Mouse (Mus musculus) MEL (cell line): Measurements from ENCODE around the gene S100a8. TPM values are rescaled to one million over a fixed set of nuclear protein-coding genes. Genes with fewer than 3 reads are reported as not detected.

Source experiments
- DNase-seq: peaks from one replicate; pipeline ENCODE4 v3.0.0; 2011; ENCODE audit warnings: low read depth, low spot score
- H3K27ac ChIP-seq: 2 replicates; pipeline ENCODE4 v1.5.1; 2012; ENCODE audit warnings: low read depth, mild to moderate bottlenecking, control low read depth, low read length, moderate library complexity; ENCODE audit not compliant: control insufficient read depth
- H3K27me3 ChIP-seq, 2 experiments: fragments of 150-350 bp in 1 of 2; sonication (generic) in 1 of 2; 2 replicates each; pipeline ENCODE4 v1.6.1; 2012; ENCODE audit warnings: low read length in 2 of 2, mild to moderate bottlenecking in 2 of 2, improper control_type of control experiment in 1 of 2, moderate library complexity in 1 of 2; ENCODE audit not compliant: insufficient read depth in 2 of 2, control insufficient read depth in 1 of 2
- H3K36me3 ChIP-seq, 2 experiments: 2 replicates each; pipeline ENCODE4 v1.6.1; 2012 to 2014; ENCODE audit warnings: low read length in 2 of 2, improper control_type of control experiment in 1 of 2, inconsistent platforms in 1 of 2, mild to moderate bottlenecking in 1 of 2; ENCODE audit not compliant: insufficient read depth in 2 of 2, control insufficient read depth in 1 of 2
- H3K4me1 ChIP-seq, 2 experiments: fragments of 150-350 bp in 1 of 2; sonication (generic) in 1 of 2; 2 replicates each; pipeline ENCODE4 v1.6.1; 2012; ENCODE audit warnings: low read length in 2 of 2, improper control_type of control experiment in 1 of 2, mild to moderate bottlenecking in 1 of 2; ENCODE audit not compliant: insufficient read depth in 2 of 2, control insufficient read depth in 1 of 2
- H3K4me3 ChIP-seq, 2 experiments: fragments of 150-350 bp in 1 of 2; sonication (generic) in 1 of 2; 2 replicates each; pipeline ENCODE4 v1.5.1; 2012; ENCODE audit warnings: low read depth in 2 of 2, low read length in 2 of 2, mild to moderate bottlenecking in 2 of 2, moderate library complexity in 2 of 2, control low read depth in 1 of 2, improper control_type of control experiment in 1 of 2; ENCODE audit not compliant: control insufficient read depth in 1 of 2, insufficient read depth in 1 of 2
- H3K79me2 ChIP-seq: 2 replicates; pipeline ENCODE4 v1.6.1; 2012; ENCODE audit warnings: mild to moderate bottlenecking, low read length, moderate library complexity; ENCODE audit not compliant: control insufficient read depth, poor library complexity, insufficient read depth
- H3K9ac ChIP-seq: 2 replicates; pipeline ENCODE4 v1.6.1; 2012; ENCODE audit warnings: low read depth, mild to moderate bottlenecking, control low read depth, low read length, moderate library complexity; ENCODE audit not compliant: control insufficient read depth, poor library complexity, severe bottlenecking
- H3K9me3 ChIP-seq: fragments of 150-350 bp; sonication (generic); replicated peaks from 2 replicates; pipeline ENCODE4 v1.6.1; 2012; ENCODE audit warnings: mild to moderate bottlenecking, low read length, improper control_type of control experiment, moderate library complexity; ENCODE audit not compliant: insufficient read depth
- BHLHE40 ChIP-seq: IDR thresholded peaks from 2 replicates; pipeline ENCODE4 v1.6.1; 2012; ENCODE audit warnings: low read depth, mild to moderate bottlenecking, inconsistent platforms, low read length, improper control_type of control experiment, borderline replicate concordance
- CHD2 ChIP-seq: IDR thresholded peaks from 2 replicates; pipeline ENCODE4 v1.6.1; 2011; ENCODE audit warnings: low read length, improper control_type of control experiment
- CTCF ChIP-seq, 3 experiments: IDR thresholded peaks in 2 of 3; conservative IDR thresholded peaks in 1 of 3; 2 replicates each; pipeline ENCODE4 v1.5.1; 2011 to 2012; ENCODE audit warnings: low read length in 3 of 3, low read depth in 2 of 3, mild to moderate bottlenecking in 2 of 3, improper control_type of control experiment in 1 of 3, inconsistent platforms in 1 of 3, mixed read lengths in 1 of 3, moderate library complexity in 1 of 3; ENCODE audit not compliant: control insufficient read depth in 1 of 3, insufficient read depth in 1 of 3, poor library complexity in 1 of 3, severe bottlenecking in 1 of 3
- EP300 ChIP-seq, 2 experiments: IDR thresholded peaks; 2 replicates each; pipeline ENCODE4 v1.6.1; 2011; ENCODE audit warnings: improper control_type of control experiment in 2 of 2, low read length in 2 of 2, low read depth in 1 of 2, mild to moderate bottlenecking in 1 of 2
- GATA1 ChIP-seq: IDR thresholded peaks from 2 replicates; pipeline ENCODE4 v1.6.1; 2011; ENCODE audit warnings: low read depth, low read length, improper control_type of control experiment
- HCFC1 ChIP-seq: IDR thresholded peaks from 2 replicates; pipeline ENCODE4 v1.6.1; 2012; ENCODE audit warnings: low read depth, mild to moderate bottlenecking, inconsistent platforms, low read length, improper control_type of control experiment, moderate library complexity
- KAT2A ChIP-seq: conservative IDR thresholded peaks from 2 replicates; pipeline ENCODE4 v1.6.1; 2012; ENCODE audit warnings: low read depth, low read length, improper control_type of control experiment, inconsistent platforms
- MAX ChIP-seq: IDR thresholded peaks from 2 replicates; pipeline ENCODE4 v1.6.1; 2011; ENCODE audit warnings: low read length, improper control_type of control experiment
- MEF2A ChIP-seq: IDR thresholded peaks from 2 replicates; pipeline ENCODE4 v1.6.1; 2014; ENCODE audit warnings: low read depth, mild to moderate bottlenecking, inconsistent platforms, low read length, improper control_type of control experiment; ENCODE audit not compliant: poor library complexity, insufficient replicate concordance, severe bottlenecking; ENCODE audit errors: extremely low read depth
- MXI1 ChIP-seq: IDR thresholded peaks from 2 replicates; pipeline ENCODE4 v1.6.1; 2011; ENCODE audit warnings: mild to moderate bottlenecking, low read depth, low read length, improper control_type of control experiment
- MYB ChIP-seq: IDR thresholded peaks from 2 replicates; pipeline ENCODE4 v1.6.1; 2011; ENCODE audit warnings: mild to moderate bottlenecking, low read depth, low read length, improper control_type of control experiment
- MYC ChIP-seq: IDR thresholded peaks from 2 replicates; pipeline ENCODE4 v1.6.1; 2011; ENCODE audit warnings: low read depth, mild to moderate bottlenecking, low read length, improper control_type of control experiment, moderate library complexity
- NELFE ChIP-seq: IDR thresholded peaks from 2 replicates; pipeline ENCODE4 v1.6.1; 2011; ENCODE audit warnings: low read depth, low read length, improper control_type of control experiment
- NRF1 ChIP-seq: IDR thresholded peaks from 2 replicates; pipeline ENCODE4 v1.6.1; 2014; ENCODE audit warnings: low read depth, mild to moderate bottlenecking, inconsistent platforms, low read length, improper control_type of control experiment, moderate library complexity; ENCODE audit not compliant: poor library complexity, insufficient read depth, severe bottlenecking
- POLR2A ChIP-seq, 2 experiments: IDR thresholded peaks; 2 replicates each; pipeline ENCODE4 v1.6.1; 2011 to 2012; ENCODE audit warnings: low read length in 2 of 2, mild to moderate bottlenecking in 2 of 2, control low read depth in 1 of 2, improper control_type of control experiment in 1 of 2, low read depth in 1 of 2, moderate library complexity in 1 of 2; ENCODE audit not compliant: control insufficient read depth in 1 of 2, insufficient read depth in 1 of 2, poor library complexity in 1 of 2
- POLR2AphosphoS5 ChIP-seq: IDR thresholded peaks from 2 replicates; pipeline ENCODE4 v1.6.1; 2012; ENCODE audit warnings: low read depth, borderline replicate concordance, mild to moderate bottlenecking, inconsistent platforms, low read length, moderate library complexity, mixed read lengths
- RAD21 ChIP-seq: IDR thresholded peaks from 2 replicates; pipeline ENCODE4 v1.6.1; 2011; ENCODE audit warnings: mild to moderate bottlenecking, low read depth, low read length, improper control_type of control experiment
- RCOR1 ChIP-seq: IDR thresholded peaks from 2 replicates; pipeline ENCODE4 v1.6.1; 2012; ENCODE audit warnings: low read depth, mild to moderate bottlenecking, inconsistent platforms, low read length, improper control_type of control experiment
- SIN3A ChIP-seq: IDR thresholded peaks from 2 replicates; pipeline ENCODE4 v1.6.1; 2012; ENCODE audit warnings: low read length, improper control_type of control experiment, inconsistent platforms
- SMC3 ChIP-seq: IDR thresholded peaks from 2 replicates; pipeline ENCODE4 v1.6.1; 2011; ENCODE audit warnings: low read depth, low read length, improper control_type of control experiment
- TBP ChIP-seq: IDR thresholded peaks from 2 replicates; pipeline ENCODE4 v1.8.0; 2011; ENCODE audit warnings: low read depth, low read length, improper control_type of control experiment
- UBTF ChIP-seq: IDR thresholded peaks from 2 replicates; pipeline ENCODE4 v1.6.1; 2012; ENCODE audit warnings: low read depth, mild to moderate bottlenecking, inconsistent platforms, low read length, improper control_type of control experiment, moderate library complexity, borderline replicate concordance; ENCODE audit not compliant: insufficient read depth
- USF1 ChIP-seq: IDR thresholded peaks from 2 replicates; pipeline ENCODE4 v1.6.1; 2014; ENCODE audit warnings: low read depth, mild to moderate bottlenecking, inconsistent platforms, low read length, improper control_type of control experiment, moderate library complexity
- ZC3H11A ChIP-seq: IDR thresholded peaks from 2 replicates; pipeline ENCODE4 v1.6.1; 2012; ENCODE audit warnings: low read depth, mild to moderate bottlenecking, inconsistent platforms, low read length, improper control_type of control experiment
- ZKSCAN1 ChIP-seq: IDR thresholded peaks from 2 replicates; pipeline ENCODE4 v1.6.1; 2012; ENCODE audit warnings: low read depth, mild to moderate bottlenecking, inconsistent platforms, low read length, improper control_type of control experiment, moderate library complexity
- ZMIZ1 ChIP-seq: IDR thresholded peaks from 2 replicates; pipeline ENCODE4 v1.6.1; 2012; ENCODE audit warnings: low read depth, mild to moderate bottlenecking, inconsistent platforms, low read length, improper control_type of control experiment, moderate library complexity
- polyA plus RNA-seq, 2 experiments: library from polyadenylated mRNA; stranded (reverse) in 1 of 2; unstranded in 1 of 2; fragments of >175 nt in 1 of 2; fragments of >200 nt in 1 of 2; gene quantifications; 2 replicates each; pipeline versions ENCODE4 v1.2.1 to v1.2.4; 2012; ENCODE audit warnings: low replicate concordance in 2 of 2, low read depth in 1 of 2; ENCODE audit not compliant: insufficient read length in 2 of 2, insufficient read depth in 1 of 2, missing spikeins in 1 of 2
- total RNA-seq: library from RNA; depleted of rRNA; stranded (reverse); fragments of 300-350 nt; gene quantifications from 2 replicates; pipeline ENCODE4 v1.2.3, GENCODE M21; 2012

S100a8 gene
- total and polyA plus RNA-seq, 3 experiments = not detected

- DNase-seq = peak; percentile 77
- Histone ChIP-seq H3K9ac (no peak overlapping the region), H3K27ac (no peak overlapping the region), H3K79me2 (no peaks in the 10 kb centered on the region), H3K4me3 (no peak overlapping the region), H3K27me3 (no peaks in the 10 kb centered on the region; a peak in 2 of 4 replicates), H3K9me3 (no peaks in the 10 kb centered on the region), H3K36me3 (no peaks in the 10 kb centered on the region), H3K4me1 (no peaks in the 10 kb centered on the region)
- TF ChIP-seq CTCF (IDR thresholded peaks at IDR 0.05 in 2 of 3, conservative IDR thresholded peaks at IDR 0.05 in 1 of 3; ENCODE audit: control insufficient read depth in 1 of 3, insufficient read depth in 1 of 3, low read depth in 2 of 3, low read length in 3 of 3, poor library complexity in 1 of 3, severe bottlenecking in 1 of 3) (peak; percentile 51 to 64 (median 61)), BHLHE40 (no peak), POLR2AphosphoS5 (no peak), ZMIZ1 (no peak), CHD2 (no peak), SMC3 (peak; percentile 51), HCFC1 (no peak), NELFE (no peak), RAD21 (peak; percentile 14), USF1 (no peak), MAX (no peak), MYC (no peak), MXI1 (no peak), MEF2A (no peak), GATA1 (no peak), TBP (no peak), EP300 (IDR thresholded peaks at IDR 0.05; ENCODE audit: low read depth in 1 of 2, low read length in 2 of 2) (no peak), MYB (no peak), NRF1 (no peak), RCOR1 (no peak), ZKSCAN1 (no peak)
Measured at GRCm38 (mm10) chr3:90644220-90644619, 24.6 kb upstream of the S100a8 start.

GRCm38 (mm10) chr3:90647291-90647690 is 21.5 kb upstream of the S100a8 start:
- H3K4me1 ChIP-seq = no peaks in the 10 kb centered on the region
- H3K27me3 ChIP-seq = peaks cover 0 to 3% of the 10 kb centered on the region in 2 experiments; a peak in 2 of 4 replicates
- H3K9me3 ChIP-seq = no peaks in the 10 kb centered on the region
- no peak for TF ChIP-seq TBP
- TF ChIP-seq POLR2A (IDR thresholded peaks at IDR 0.05; ENCODE audit: control insufficient read depth in 1 of 2, insufficient read depth in 1 of 2, low read depth in 1 of 2, low read length in 2 of 2, poor library complexity in 1 of 2) = no peak
- no peak for TF ChIP-seq UBTF
- no peak for TF ChIP-seq CTCF (IDR thresholded peaks at IDR 0.05 in 2 of 3, conservative IDR thresholded peaks at IDR 0.05 in 1 of 3; ENCODE audit: control insufficient read depth in 1 of 3, insufficient read depth in 1 of 3, low read depth in 2 of 3, low read length in 3 of 3, poor library complexity in 1 of 3, severe bottlenecking in 1 of 3)
- TF ChIP-seq BHLHE40 = no peak
- no peak for TF ChIP-seq USF1
- no peak for TF ChIP-seq SIN3A
- no peak for TF ChIP-seq MYC
- no peak for TF ChIP-seq ZC3H11A
- no peak for TF ChIP-seq MEF2A
- TF ChIP-seq MAX = no peak
- TF ChIP-seq MYB = no peak
- TF ChIP-seq NELFE = no peak
- no peak for TF ChIP-seq NRF1
- no peak for TF ChIP-seq SMC3
- TF ChIP-seq KAT2A = no peak
- TF ChIP-seq HCFC1 = no peak
- no peak for TF ChIP-seq ZKSCAN1
- no peak overlapping the region for H3K27ac ChIP-seq
- no peaks in the 10 kb centered on the region for H3K79me2 ChIP-seq
- no peaks in the 10 kb centered on the region for H3K36me3 ChIP-seq
- H3K4me3 ChIP-seq = no peak overlapping the region
- no peak overlapping the region for H3K9ac ChIP-seq
- no peak for DNase-seq
